Mouse (Mus musculus) limb, embryonic 13.5 days (tissue): ENCODE results near the gene Lemd2. TPM values are rescaled to one million over a fixed set of nuclear protein-coding genes. Genes with fewer than 3 reads are reported as not detected.

Experiments
- ATAC-seq: fragments of 200-750 bp; cut with Nextera tagmentation; 2 replicates; pipeline ENCODE4 v1.8.0; 2017; ENCODE audit warnings: low read depth, moderate number of reproducible peaks, moderate TSS enrichment; ENCODE audit not compliant: low FRiP score
- H3K27ac ChIP-seq: fragments of 300-500 bp; sonication (generic); 2 replicates; pipeline ENCODE4 v1.5.1; 2015; ENCODE audit warnings: inconsistent platforms, mild to moderate bottlenecking, moderate library complexity
- H3K27me3 ChIP-seq: fragments of 300-500 bp; sonication (generic); 2 replicates; pipeline ENCODE4 v1.6.1; 2015; ENCODE audit warnings: mild to moderate bottlenecking, inconsistent platforms
- H3K36me3 ChIP-seq: fragments of 300-500 bp; sonication (generic); 2 replicates; pipeline ENCODE4 v1.6.1; 2015; ENCODE audit warnings: inconsistent platforms, mild to moderate bottlenecking, moderate library complexity
- H3K4me1 ChIP-seq: fragments of 300-500 bp; sonication (generic); 2 replicates; pipeline ENCODE4 v1.6.1; 2015; ENCODE audit warnings: inconsistent platforms
- H3K4me2 ChIP-seq: fragments of 300-500 bp; sonication (generic); replicated peaks from 2 replicates; pipeline ENCODE4 v1.6.1; 2015; ENCODE audit warnings: inconsistent platforms, mild to moderate bottlenecking, moderate library complexity
- H3K4me3 ChIP-seq: fragments of 300-500 bp; sonication (generic); 2 replicates; pipeline ENCODE4 v1.5.1; 2015; ENCODE audit warnings: moderate library complexity, mild to moderate bottlenecking, inconsistent platforms
- H3K9ac ChIP-seq: fragments of 300-500 bp; sonication (generic); 2 replicates; pipeline ENCODE4 v1.6.1; 2015; ENCODE audit warnings: mild to moderate bottlenecking, inconsistent platforms
- H3K9me3 ChIP-seq: fragments of 300-500 bp; sonication (generic); 2 replicates; pipeline ENCODE4 v1.6.1; 2016; ENCODE audit warnings: inconsistent platforms
- WGBS: fragments of 180-500 bp; shearing (Covaris S2); methylation state at CpG from one replicate; pipeline ENCODE4 v1.1.7; 2015; 5-methylcytosine and 5-hydroxymethylcytosine counted together
- polyA plus RNA-seq: library from polyadenylated mRNA; unstranded; fragments of >200 nt; fragmentation: Nextera tagmentation; extraction: Ambion mirVana; gene quantifications from 2 replicates; pipeline ENCODE4 v1.2.1, GENCODE M21; 2015

The Lemd2 gene
- polyA plus RNA-seq, 1 experiment from 2014 or later, result 18.6 TPM

- no peak for ATAC-seq
- H3K27ac ChIP-seq, result no peak overlapping the region
- H3K4me2 ChIP-seq, result no peak overlapping the region
- no peaks in the 10 kb centered on the region for H3K9me3 ChIP-seq
- no peak overlapping the region for H3K4me3 ChIP-seq
- no peaks in the 10 kb centered on the region for H3K36me3 ChIP-seq
- peaks cover 7% of the 10 kb centered on the region for H3K4me1 ChIP-seq
- H3K9ac ChIP-seq, result no peak overlapping the region
- H3K27me3 ChIP-seq, result no peaks in the 10 kb centered on the region
- 37% methylated on average over 3 of the region's 3 CpGs for WGBS
These were observed 22.6 kb downstream of the Lemd2 start for GRCm38 (mm10) chr17:27181666-27182065.

DNA sequence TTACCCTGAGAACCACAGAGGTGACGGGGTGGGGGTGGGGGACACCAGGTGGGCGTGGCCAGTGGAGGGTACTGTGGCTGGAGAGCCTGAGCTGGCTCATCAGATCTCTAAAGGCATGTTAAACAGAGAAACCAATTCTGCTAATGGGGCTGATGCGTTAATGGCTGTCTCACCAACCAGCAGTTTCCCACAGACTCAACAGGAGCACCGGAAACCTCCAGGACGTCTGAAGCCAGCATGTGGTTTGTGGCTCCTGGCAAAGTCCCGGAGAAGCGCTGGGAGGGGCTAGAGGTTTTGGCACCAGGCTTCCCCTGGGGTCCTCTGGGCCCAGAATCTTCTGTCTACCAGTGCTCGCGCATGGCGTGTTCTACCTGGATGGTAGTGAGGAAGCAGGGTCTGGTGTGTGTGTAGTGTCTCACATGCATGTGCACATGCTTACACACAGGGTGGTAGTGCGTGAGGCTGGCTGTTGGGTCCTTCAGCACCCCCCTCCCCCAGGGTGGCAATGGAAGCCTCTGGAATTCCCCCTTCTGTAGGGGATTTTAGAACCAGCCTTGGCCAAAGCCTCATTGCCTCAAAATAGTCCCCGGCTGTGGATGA lies 24.5 kb downstream of the Lemd2 start:
- Histone ChIP-seq H3K4me2 (no peak overlapping the region), H3K36me3 (no peaks in the 10 kb centered on the region), H3K27ac (no peak overlapping the region), H3K27me3 (no peaks in the 10 kb centered on the region), H3K4me3 (no peak overlapping the region), H3K9me3 (no peaks in the 10 kb centered on the region), H3K9ac (no peak overlapping the region), H3K4me1 (peaks cover 22% of the 10 kb centered on the region)
- no peak for ATAC-seq
- WGBS, result 51% methylated on average over 12 of the region's 12 CpGs

DNA sequence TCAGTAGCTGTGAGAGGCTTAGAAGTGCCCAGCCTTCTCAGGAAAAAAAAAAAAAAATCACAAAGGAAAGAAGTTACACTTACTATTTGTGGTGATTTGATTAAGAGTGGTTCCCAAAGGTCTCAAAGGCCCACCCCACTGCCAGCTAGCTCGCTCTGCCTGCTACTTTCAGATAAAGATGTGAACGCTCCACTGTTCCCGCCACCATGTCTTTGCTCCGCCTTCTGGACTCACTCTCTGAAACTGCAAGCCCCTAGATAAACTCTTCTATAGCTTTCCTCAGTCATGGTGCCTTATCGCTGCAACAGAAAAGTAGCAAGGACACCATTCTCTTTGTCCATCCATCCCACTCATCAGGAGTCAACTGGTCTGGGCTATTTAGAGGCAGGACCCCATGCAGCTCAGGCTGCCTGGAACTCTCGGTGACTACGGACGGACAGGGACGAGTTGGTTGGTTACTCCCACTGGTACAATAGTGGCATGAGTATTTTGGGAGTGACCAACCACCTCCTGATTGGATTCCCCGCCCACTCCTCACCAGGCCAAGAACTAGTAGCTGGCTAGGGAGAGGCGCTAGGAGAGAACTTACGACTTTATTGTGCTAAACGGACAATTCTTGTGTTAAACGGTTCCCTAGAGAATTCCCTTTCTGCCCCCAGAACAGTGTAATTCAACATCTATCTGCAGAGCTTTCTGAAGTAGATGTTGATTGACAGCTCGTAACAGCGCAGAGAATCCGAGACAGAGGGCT lies 25.7 kb downstream of the Lemd2 start:
- Histone ChIP-seq H3K9ac (no peak overlapping the region), H3K36me3 (no peaks in the 10 kb centered on the region), H3K4me1 (peaks cover 22% of the 10 kb centered on the region), H3K27me3 (no peaks in the 10 kb centered on the region), H3K27ac (no peak overlapping the region), H3K4me2 (no peak overlapping the region), H3K4me3 (no peak overlapping the region), H3K9me3 (no peaks in the 10 kb centered on the region)
- 88% methylated on average over 17 of the region's 17 CpGs for WGBS
- no peak for ATAC-seq

DNA sequence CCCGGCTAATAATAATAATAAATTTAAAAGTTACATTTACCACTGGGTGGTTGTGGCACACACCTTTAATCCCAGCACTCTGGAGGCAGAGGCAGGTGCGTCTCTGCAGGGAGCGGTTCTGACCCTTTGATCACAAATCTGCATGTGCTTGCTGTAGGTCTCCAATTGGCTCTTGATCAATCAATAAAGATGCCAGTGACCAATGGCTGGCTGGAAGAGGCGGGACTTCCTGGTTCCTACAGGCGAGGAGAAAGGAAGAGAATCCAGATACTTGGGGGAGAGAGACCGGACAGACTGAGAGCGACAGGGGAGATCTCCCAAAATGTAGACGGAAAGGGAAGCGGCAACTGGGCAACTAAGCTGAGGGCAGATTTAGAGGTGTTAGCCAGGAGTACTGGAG lies 26.2 kb downstream of the Lemd2 start:
- H3K9me3 ChIP-seq, result no peaks in the 10 kb centered on the region
- WGBS, result 88% methylated on average over 9 of the region's 9 CpGs

GRCm38 (mm10) chr17:27176754-27177153 lies 27.5 kb downstream of the Lemd2 start:
- H3K9ac ChIP-seq, result peak overlapping the region; percentile 48; the same call in 1 of the 2 replicates
- peaks cover 31% of the 10 kb centered on the region for H3K4me1 ChIP-seq
- no peaks in the 10 kb centered on the region for H3K36me3 ChIP-seq
- H3K27me3 ChIP-seq, result no peaks in the 10 kb centered on the region
- no peak overlapping the region for H3K27ac ChIP-seq
- H3K9me3 ChIP-seq, result no peaks in the 10 kb centered on the region
- H3K4me3 ChIP-seq, result no peak overlapping the region
- 78% methylated on average over 4 of the region's 4 CpGs for WGBS
- no peak for ATAC-seq
- H3K4me2 ChIP-seq, result no peak overlapping the region

More for the DNA sequence above, 26.2 kb downstream of the Lemd2 start:
- no peaks in the 10 kb centered on the region for H3K27me3 ChIP-seq
- H3K27ac ChIP-seq, result no peak overlapping the region
- no peaks in the 10 kb centered on the region for H3K36me3 ChIP-seq
- H3K9ac ChIP-seq, result no peak overlapping the region
- H3K4me3 ChIP-seq, result no peak overlapping the region
- no peak overlapping the region for H3K4me2 ChIP-seq
- no peak for ATAC-seq
- peaks cover 24% of the 10 kb centered on the region for H3K4me1 ChIP-seq

GRCm38 (mm10) chr17:27176287-27176686 lies 28.0 kb downstream of the Lemd2 start:
- ATAC-seq, result no peak
- Histone ChIP-seq H3K4me1 (peaks cover 31% of the 10 kb centered on the region), H3K36me3 (no peaks in the 10 kb centered on the region), H3K9me3 (no peaks in the 10 kb centered on the region), H3K27me3 (no peaks in the 10 kb centered on the region), H3K4me2 (no peak overlapping the region), H3K9ac (peak overlapping the region; percentile 48), H3K4me3 (no peak overlapping the region), H3K27ac (no peak overlapping the region)
- 75% methylated on average over 3 of the region's 3 CpGs for WGBS

GRCm38 (mm10) chr17:27175196-27175874 lies 28.9 kb downstream of the Lemd2 start:
- Histone ChIP-seq H3K4me3 (no peak overlapping the region), H3K9ac (peak overlapping the region; percentile 48; the same call in 1 of the 2 replicates)
- 20% methylated on average over 14 of the region's 14 CpGs for WGBS

DNA sequence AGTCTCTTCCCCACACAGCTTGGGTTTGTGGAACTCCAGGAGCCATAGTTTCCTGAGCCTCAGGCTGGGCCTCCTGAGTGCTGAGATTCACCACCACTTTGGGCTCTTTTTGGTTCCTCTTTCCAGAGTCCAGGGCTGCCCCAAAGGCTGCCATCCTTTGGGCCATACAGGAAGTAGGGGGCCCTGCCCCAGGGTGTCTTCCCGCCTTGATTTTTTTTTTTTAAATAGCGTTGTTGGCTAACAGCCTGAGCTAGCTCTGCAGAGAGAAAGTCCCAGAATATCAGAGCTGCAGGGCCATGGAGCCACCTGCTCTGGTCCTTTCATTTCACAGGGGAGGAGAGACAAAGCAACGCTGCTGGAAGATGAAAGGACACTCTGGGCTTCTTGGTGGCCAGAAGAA lies 30.6 kb downstream of the Lemd2 start:
- ATAC-seq, result no peak
- Histone ChIP-seq H3K36me3 (no peaks in the 10 kb centered on the region), H3K9me3 (no peaks in the 10 kb centered on the region), H3K4me3 (no peak overlapping the region), H3K27ac (no peak overlapping the region), H3K4me1 (peaks cover 47% of the 10 kb centered on the region), H3K4me2 (no peak overlapping the region), H3K27me3 (no peaks in the 10 kb centered on the region), H3K9ac (no peak overlapping the region)
- 68% methylated on average over 3 of the region's 3 CpGs for WGBS

More at GRCm38 (mm10) chr17:27175196-27175874, 28.9 kb downstream of the Lemd2 start:
- Histone ChIP-seq H3K4me1 (peaks cover 40% of the 10 kb centered on the region), H3K36me3 (no peaks in the 10 kb centered on the region), H3K4me2 (no peak overlapping the region; the same call in 1 of the 2 replicates), H3K9me3 (no peaks in the 10 kb centered on the region), H3K27me3 (no peaks in the 10 kb centered on the region), H3K27ac (no peak overlapping the region)
- ATAC-seq, result peak; percentile 24; the same call in 1 of the 2 replicates

GRCm38 (mm10) chr17:27172459-27172858 lies 31.8 kb downstream of the Lemd2 start:
- Histone ChIP-seq H3K9me3 (no peaks in the 10 kb centered on the region), H3K4me3 (no peak overlapping the region), H3K4me1 (peaks cover 50% of the 10 kb centered on the region), H3K36me3 (no peaks in the 10 kb centered on the region), H3K4me2 (no peak overlapping the region), H3K9ac (no peak overlapping the region), H3K27me3 (no peaks in the 10 kb centered on the region), H3K27ac (no peak overlapping the region)
- ATAC-seq, result no peak
- 80% methylated on average over 9 of the region's 9 CpGs for WGBS

DNA sequence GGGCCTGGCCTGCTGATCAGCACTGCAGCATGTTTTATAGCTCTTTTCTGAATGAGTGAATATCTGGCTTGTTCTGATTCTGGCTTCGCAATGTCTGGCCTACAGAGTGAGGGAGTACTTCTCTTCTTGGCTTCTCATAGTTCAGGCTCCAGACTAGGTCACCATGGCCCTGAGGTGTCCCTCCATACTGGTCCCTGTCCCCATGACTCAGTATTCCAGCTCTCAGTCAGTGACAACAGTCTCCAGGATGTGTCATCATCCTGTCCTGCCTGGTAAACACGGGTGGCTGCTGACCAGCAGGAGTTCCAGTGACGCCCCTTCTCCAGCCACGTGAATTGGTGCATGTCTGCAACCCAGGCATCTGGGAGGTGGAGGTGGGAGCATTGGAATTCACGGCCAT lies 33.1 kb downstream of the Lemd2 start:
- Histone ChIP-seq H3K9me3 (no peaks in the 10 kb centered on the region), H3K36me3 (no peaks in the 10 kb centered on the region), H3K9ac (no peak overlapping the region), H3K27ac (peak overlapping the region; percentile 33; the same call in 1 of the 2 replicates), H3K4me1 (peaks cover 47% of the 10 kb centered on the region), H3K4me2 (no peak overlapping the region), H3K4me3 (no peak overlapping the region), H3K27me3 (no peaks in the 10 kb centered on the region)
- ATAC-seq, result no peak
- 71% methylated on average over 5 of the region's 5 CpGs for WGBS

DNA sequence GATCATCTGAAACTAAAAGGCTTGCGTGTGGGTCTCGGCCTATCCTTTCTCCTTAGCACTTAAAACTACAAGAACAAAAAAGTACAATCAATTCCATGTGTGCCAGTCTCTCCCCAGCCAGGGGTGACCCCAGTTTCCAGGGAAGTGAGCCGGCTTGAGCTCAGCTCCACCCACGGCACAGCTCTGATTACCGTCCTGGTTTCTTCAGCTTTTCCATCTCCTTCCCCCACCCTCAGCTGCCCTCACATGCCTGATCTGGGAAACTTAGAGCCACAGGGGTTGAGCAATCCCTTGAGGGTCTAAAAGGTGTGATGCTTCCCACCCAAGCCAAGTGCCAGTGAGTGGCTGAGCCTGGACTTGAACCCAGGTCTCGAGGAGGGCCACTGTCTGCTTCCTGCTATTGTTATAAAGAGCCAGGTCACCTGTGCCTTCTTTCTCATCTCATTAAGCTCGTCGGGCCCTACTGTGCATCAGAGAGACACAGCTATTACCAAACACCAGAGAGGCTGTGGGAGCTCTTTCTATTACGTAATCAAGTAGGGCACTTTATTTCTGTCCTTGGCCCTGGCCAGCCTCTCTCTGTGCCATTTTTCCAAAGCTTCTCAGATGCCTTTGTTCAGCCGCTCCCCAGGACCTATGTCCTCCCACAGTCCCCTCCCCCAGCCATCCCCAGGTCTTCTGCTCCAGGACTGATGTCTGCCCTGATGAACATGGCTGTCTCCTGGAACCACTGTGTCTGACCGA lies 34.1 kb downstream of the Lemd2 start:
- Histone ChIP-seq H3K9ac (no peak overlapping the region), H3K27ac (peak overlapping the region; percentile 67)
- 51% methylated on average over 11 of the region's 11 CpGs for WGBS

GRCm38 (mm10) chr17:27168569-27168968 lies 35.7 kb downstream of the Lemd2 start:
- H3K4me1 ChIP-seq, result peaks cover 44% of the 10 kb centered on the region
- H3K4me2 ChIP-seq, result no peak overlapping the region
- no peak overlapping the region for H3K4me3 ChIP-seq
- H3K9ac ChIP-seq, result no peak overlapping the region
- WGBS, result 95% methylated on average over 4 of the region's 4 CpGs
- no peak for ATAC-seq
- H3K27me3 ChIP-seq, result no peaks in the 10 kb centered on the region
- H3K9me3 ChIP-seq, result no peaks in the 10 kb centered on the region
- H3K27ac ChIP-seq, result no peak overlapping the region
- no peaks in the 10 kb centered on the region for H3K36me3 ChIP-seq

More for the DNA sequence above, 34.1 kb downstream of the Lemd2 start:
- Histone ChIP-seq H3K36me3 (no peaks in the 10 kb centered on the region), H3K4me1 (peaks cover 44% of the 10 kb centered on the region), H3K9me3 (no peaks in the 10 kb centered on the region), H3K4me2 (no peak overlapping the region; the same call in 1 of the 2 replicates), H3K4me3 (no peak overlapping the region), H3K27me3 (no peaks in the 10 kb centered on the region)
- peak; percentile 28 for ATAC-seq
